Mouse (Mus musculus): ENCODE results near the gene Tas2r137. TPM values are rescaled to one million over a fixed set of nuclear protein-coding genes. Genes with fewer than 3 reads are reported as not detected.

The Tas2r137 gene
- polyA plus RNA-seq, 1 experiment from 2014 or later: not detected

- 93% methylated on average over 5 of the region's 5 CpGs for WGBS
- Histone ChIP-seq H3K4me3 (no peak overlapping the region), H3K27me3 (replicated peaks) (no peaks in the 10 kb centered on the region), H3K27ac (replicated peaks) (no peak overlapping the region), H3K9me3 (no peaks in the 10 kb centered on the region), H3K36me3 (peaks cover 73% of the 10 kb centered on the region), H3K4me2 (no peak overlapping the region), H3K4me1 (no peaks in the 10 kb centered on the region), H3K9ac (no peak overlapping the region)
- no peak for ATAC-seq (ENCODE audit: extremely low read depth, insufficient number of reproducible peaks, low FRiP score, low TSS enrichment)
Observed at GRCm38 (mm10) chr6:40482318-40482717, 8.7 kb upstream of the Tas2r137 start.

GRCm38 (mm10) chr6:40493229-40493628 is 2.2 kb downstream of the Tas2r137 start, which contains the start of gene Tas2r108:
Tas2r108 (plus strand) TSS chr6:40493529.
- 80% methylated on average over 3 of the region's 3 CpGs for WGBS
- Histone ChIP-seq H3K4me1 (no peaks in the 10 kb centered on the region), H3K4me2 (no peak within 1 kb of the TSS), H3K27me3 (replicated peaks) (no peaks in the 10 kb centered on the region), H3K36me3 (no peaks in the 10 kb centered on the region), H3K4me3 (no peak within 1 kb of the TSS), H3K9ac (no peak within 1 kb of the TSS), H3K9me3 (no peaks in the 10 kb centered on the region), H3K27ac (replicated peaks) (no peak within 1 kb of the TSS)
- ATAC-seq (ENCODE audit: extremely low read depth, insufficient number of reproducible peaks, low FRiP score, low TSS enrichment): no peak

GRCm38 (mm10) chr6:40519408-40519807 is 28.4 kb downstream of the Tas2r137 start, which contains the start of gene Prss37:
Prss37 (minus strand) TSS chr6:40519508.
- Histone ChIP-seq H3K4me1 (no peaks in the 10 kb centered on the region), H3K4me3 (no peak within 1 kb of the TSS)
- 81% methylated on average over 1 of the region's 1 CpGs for WGBS

More at GRCm38 (mm10) chr6:40519408-40519807, 28.4 kb downstream of the Tas2r137 start, which contains the start of gene Prss37:
- no peak for ATAC-seq (ENCODE audit: extremely low read depth, insufficient number of reproducible peaks, low FRiP score, low TSS enrichment)
- no peak within 1 kb of the TSS for H3K4me2 ChIP-seq
- no peaks in the 10 kb centered on the region for H3K27me3 ChIP-seq (replicated peaks)
- no peak within 1 kb of the TSS for H3K9ac ChIP-seq
- H3K9me3 ChIP-seq: no peaks in the 10 kb centered on the region
- H3K36me3 ChIP-seq: no peaks in the 10 kb centered on the region
- no peak within 1 kb of the TSS for H3K27ac ChIP-seq (replicated peaks)

Other genes with a start within 250 kb of the Tas2r137 start
- gene Agk, start 166.1 kb upstream of the Tas2r137 start, polyA plus RNA-seq (2015; fragmentation: Nextera tagmentation; extraction: Ambion mirVana): 33.9 and 40.6 TPM in 2 replicates
- 3.1 and 3.2 TPM in 2 replicates for gene E330009J07Rik, start 55.1 kb upstream of the Tas2r137 start, polyA plus RNA-seq (2015; fragmentation: Nextera tagmentation; extraction: Ambion mirVana)
- gene Wee2, start 52.1 kb upstream of the Tas2r137 start, polyA plus RNA-seq (2015; fragmentation: Nextera tagmentation; extraction: Ambion mirVana): not detected in 2 replicates
- 94.1 and 112 TPM in 2 replicates for gene Ssbp1, start 19.9 kb upstream of the Tas2r137 start, polyA plus RNA-seq (2015; fragmentation: Nextera tagmentation; extraction: Ambion mirVana)
- not detected in 2 replicates for gene Tas2r108, start 2.3 kb downstream of the Tas2r137 start, polyA plus RNA-seq (2015; fragmentation: Nextera tagmentation; extraction: Ambion mirVana)
- gene Prss37, start 28.3 kb downstream of the Tas2r137 start, polyA plus RNA-seq (2015; fragmentation: Nextera tagmentation; extraction: Ambion mirVana): not detected in 2 replicates
- not detected in 2 replicates for gene Olfr461, start 63.8 kb downstream of the Tas2r137 start, polyA plus RNA-seq (2015; fragmentation: Nextera tagmentation; extraction: Ambion mirVana)
- gene Olfr460, start 78.3 kb downstream of the Tas2r137 start, polyA plus RNA-seq (2015; fragmentation: Nextera tagmentation; extraction: Ambion mirVana): not detected in 2 replicates
- 0.47 and 0.53 TPM in 2 replicates for gene Clec5a, start 94.6 kb downstream of the Tas2r137 start, polyA plus RNA-seq (2015; fragmentation: Nextera tagmentation; extraction: Ambion mirVana)
- gene Tas2r138, start 122.1 kb downstream of the Tas2r137 start, polyA plus RNA-seq (2015; fragmentation: Nextera tagmentation; extraction: Ambion mirVana): not detected in 2 replicates
- 0.07 and 0.15 TPM in 2 replicates for gene Mgam, start 137.6 kb downstream of the Tas2r137 start, polyA plus RNA-seq (2015; fragmentation: Nextera tagmentation; extraction: Ambion mirVana)

Data from heart, embryonic 13.5 days (tissue).